Mouse (Mus musculus) spleen, adult 2 months (tissue): Measurements from ENCODE around the gene Gm21903.

Experiments used
- CTCF ChIP-seq: fragments of 200-500 bp; IDR thresholded peaks from 2 replicates; pipeline ENCODE4 v1.5.1; 2011; ENCODE audit warnings: mild to moderate bottlenecking, inconsistent platforms; ENCODE audit not compliant: insufficient read depth, insufficient read length, insufficient replicate concordance; ENCODE audit errors: extremely low read depth
- POLR2A ChIP-seq: fragments of 200-500 bp; IDR thresholded peaks from 2 replicates; pipeline ENCODE4 v1.6.1; 2011; ENCODE audit warnings: low read depth, low read length, inconsistent platforms

GRCm38 (mm10) chr17:39043241-39043640, at the start of gene Gm21903:
- TF ChIP-seq CTCF = no peak
- TF ChIP-seq POLR2A = no peak
